Mouse (Mus musculus) heart, postnatal 0 days (tissue): ENCODE data around the gene Col13a1.

ENCODE experiments used
- CTCF ChIP-seq: IDR thresholded peaks from 2 replicates; pipeline ENCODE4 v1.5.1; 2016; ENCODE audit warnings: antibody characterized with exemption, control low read depth, low read depth
- EP300 ChIP-seq: IDR thresholded peaks from 2 replicates; pipeline ENCODE4 v1.6.1; 2016; ENCODE audit warnings: antibody characterized with exemption, low read depth

DNA sequence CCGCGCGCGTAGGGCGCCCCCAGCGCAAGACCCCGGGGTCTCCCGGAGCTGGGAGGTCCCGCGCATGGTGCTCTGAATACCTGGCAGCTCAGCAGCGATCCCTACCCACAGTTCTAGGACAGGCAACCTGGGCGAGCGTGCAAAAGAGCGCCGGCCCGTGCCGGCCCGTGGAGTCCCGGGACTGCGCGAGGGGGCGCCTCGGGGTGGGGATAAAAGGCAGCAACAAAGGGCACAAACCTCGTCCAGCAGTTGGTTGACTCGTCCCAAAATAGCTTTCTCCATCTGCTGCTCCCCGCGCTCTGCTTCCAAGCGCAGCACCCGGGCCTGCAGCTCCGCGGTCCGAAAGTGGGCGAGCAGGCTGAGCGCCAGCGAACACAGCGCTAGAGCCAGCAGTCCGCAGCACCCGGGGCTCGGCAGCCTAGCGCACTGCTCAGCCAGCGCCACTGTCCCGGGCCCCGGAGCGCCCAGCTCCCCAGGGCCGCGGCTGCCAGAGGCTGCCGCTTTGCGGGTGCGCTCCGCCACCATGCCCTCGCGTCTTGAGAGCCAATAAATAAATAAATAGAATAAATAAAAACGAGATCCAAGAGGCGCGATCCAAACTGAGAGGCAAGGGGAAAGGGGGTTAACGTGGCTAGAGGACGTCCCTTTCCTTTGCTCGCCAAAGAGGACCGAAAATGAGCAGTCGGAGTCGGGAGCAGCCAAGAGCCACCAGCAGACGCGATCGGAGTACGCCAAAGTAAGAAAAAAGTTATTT lies 619 bp downstream of the Col13a1 start:
- TF ChIP-seq EP300: no peak
- TF ChIP-seq CTCF: no peak
